In genomic region chr17:69156522-69157100, GRCm38 (mm10) we compare ENCODE assay signal across 8 mouse cellular contexts.
DNase-seq lines count a peak whose midpoint lies in the region; ATAC-seq lines count a peak whose summit lies in the region.

No protein-coding gene starts in this region.

- intact Hi-C loops in heart, postnatal 14 days (cut with DNase I) = loop anchor here (10.0 kb wide), 2 partner anchors 108 to 188 kb away; no protein-coding TSS in a partner anchor

- peak overlapping the region; percentile 93 for H3K9ac ChIP-seq in forebrain, embryonic 13.5 days

- H3K36me3 ChIP-seq in forebrain, embryonic 13.5 days (ENCODE audit: poor library complexity, severe bottlenecking) = no peaks in the 10 kb centered on the region

- DNase-seq in Muller cell, postnatal 12 days (ENCODE audit: inconsistent ontology term) = peak; percentile 68
- DNase-seq in brain, adult 2 months (ENCODE audit: low read depth, low spot score) = peak; percentile 75
- DNase-seq in heart, postnatal 14 days = peak; percentile 60 to 62
- DNase-seq in layer of hippocampus, postnatal 36 days = peak; percentile 61 to 67
- DNase-seq in lung, postnatal 36 days = peak; percentile 9
- DNase-seq in right cerebral cortex, postnatal 25 days = peak; percentile 82
- no peak for DNase-seq in thymus, postnatal 25 days

- peak overlapping the region; percentile 86 for H3K4me2 ChIP-seq in forebrain, embryonic 13.5 days

- H3K27me3 ChIP-seq in forebrain, embryonic 13.5 days = no peaks in the 10 kb centered on the region

- ATAC-seq in forebrain, embryonic 13.5 days = peak; percentile 89

- no peaks in the 10 kb centered on the region for H3K9me3 ChIP-seq in forebrain, embryonic 13.5 days (replicated peaks)

- peaks cover 13% of the 10 kb centered on the region for H3K4me1 ChIP-seq in forebrain, embryonic 13.5 days

- 1% methylated on average over 42 of the region's 58 CpGs for WGBS in forebrain, embryonic 13.5 days

- peak overlapping the region; percentile 63 for H3K27ac ChIP-seq in forebrain, embryonic 13.5 days

- peak overlapping the region; percentile 92 for H3K4me3 ChIP-seq in forebrain, embryonic 13.5 days
